Mouse (Mus musculus): ENCODE data around the gene 4930430F08Rik.

Gene 4930430F08Rik

DNA sequence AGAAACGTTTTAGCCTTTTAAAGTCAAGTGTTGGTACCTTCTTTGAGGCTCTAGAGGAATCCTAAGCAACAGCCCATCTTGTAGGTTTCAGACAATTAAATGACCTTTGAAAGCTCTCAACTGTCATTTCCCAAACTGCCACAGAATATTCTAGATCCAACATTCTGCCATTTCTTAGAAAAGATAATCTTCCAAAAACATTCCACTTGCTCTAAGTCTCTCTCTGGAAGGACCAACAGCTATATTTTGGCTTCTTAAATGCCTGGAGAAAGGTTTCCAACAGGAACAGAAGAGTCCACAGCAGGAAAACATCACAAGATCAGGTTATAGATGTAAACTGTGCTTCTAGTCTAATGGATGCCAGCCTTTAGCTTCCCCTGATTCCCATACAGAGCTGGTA lies at the start of gene 4930430F08Rik, which contains the start of gene 1700017N19Rik:
Gene 4930430F08Rik, minus strand, starts transcription at position 101 of the 400 bp plus-strand sequence.
Gene 1700017N19Rik, plus strand, starts transcription at position 162 of the 400 bp plus-strand sequence.
- no peak for TF ChIP-seq GATA4 (IDR thresholded peaks at IDR 0.05; ENCODE audit: insufficient replicate concordance, low read length)

DNA sequence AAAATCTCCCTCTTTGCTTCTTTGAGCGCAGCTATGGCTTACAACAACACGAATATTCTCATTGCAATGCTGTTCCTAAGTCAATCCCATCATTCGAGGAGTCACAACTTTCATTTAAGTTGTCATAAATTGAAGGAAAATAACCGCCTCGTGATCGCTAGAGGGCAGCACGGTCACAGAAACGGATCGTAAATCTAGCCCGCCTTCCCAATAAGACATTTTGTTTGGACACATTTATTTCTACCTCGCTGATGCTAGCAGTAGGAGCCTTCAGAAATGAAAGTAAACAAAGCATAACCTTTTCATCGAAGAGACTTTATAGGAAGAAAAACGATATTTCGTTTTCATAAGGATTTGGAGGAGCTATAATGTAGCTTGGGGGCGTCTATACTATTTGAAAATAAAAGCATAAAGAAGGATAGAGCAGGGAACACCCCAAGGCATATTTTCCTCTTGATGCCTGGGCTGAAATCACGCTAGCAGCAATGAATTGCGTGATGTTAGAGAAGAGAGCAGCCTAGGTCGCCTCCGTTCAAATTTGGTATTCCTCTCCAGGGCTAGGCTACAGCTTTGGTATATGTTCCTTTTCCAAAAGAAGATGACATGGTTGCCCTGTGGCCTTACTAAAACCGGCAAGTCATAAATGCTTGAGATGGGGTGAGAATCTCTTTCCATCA lies 39.7 kb upstream of the 4930430F08Rik start:
- no peak for TF ChIP-seq GATA4 (IDR thresholded peaks at IDR 0.05; ENCODE audit: insufficient replicate concordance, low read length)

GRCm38 (mm10) chr10:100622494-100622893 lies 32.3 kb upstream of the 4930430F08Rik start:
- TF ChIP-seq GATA4 (IDR thresholded peaks at IDR 0.05; ENCODE audit: insufficient replicate concordance, low read length) = no peak

DNA sequence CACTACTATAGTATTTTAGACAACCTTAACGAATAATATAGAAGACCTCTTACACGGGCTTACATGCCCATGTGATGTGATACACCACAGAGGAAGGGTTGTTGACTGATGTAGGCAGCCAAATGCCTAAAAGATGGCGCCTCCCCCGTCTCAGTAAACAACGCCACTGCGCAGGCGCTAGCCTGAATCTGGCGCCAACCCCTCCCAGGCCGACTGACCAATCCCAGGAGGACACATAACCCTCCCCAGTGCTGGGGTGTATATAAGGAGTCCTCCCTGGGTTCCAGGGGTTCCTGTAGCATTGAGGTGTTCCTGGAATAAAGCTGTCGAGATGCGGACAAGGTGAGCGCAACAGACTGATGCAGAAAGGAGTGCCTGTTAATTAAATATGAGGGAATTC lies 29.8 kb upstream of the 4930430F08Rik start:
- no peak for TF ChIP-seq GATA4 (IDR thresholded peaks at IDR 0.05; ENCODE audit: insufficient replicate concordance, low read length)

DNA sequence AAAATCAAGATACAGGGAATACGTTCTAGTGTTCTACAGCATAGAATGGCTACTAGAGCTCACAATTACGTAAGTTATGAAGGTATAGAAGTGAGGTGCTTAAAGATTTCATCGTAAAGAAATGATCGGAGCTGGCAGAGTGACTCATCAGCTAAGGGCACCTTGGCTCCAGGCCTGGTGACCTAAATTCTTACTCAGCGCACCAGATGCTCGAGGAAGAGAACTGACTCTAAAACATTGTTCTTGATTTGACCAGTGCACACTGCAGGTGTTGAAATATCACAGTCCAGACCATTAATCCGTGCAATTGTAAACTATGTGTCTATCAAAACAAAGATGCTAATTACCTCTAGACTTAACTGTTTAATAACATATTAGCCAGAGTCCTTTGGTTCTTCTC lies 29.3 kb upstream of the 4930430F08Rik start:
- no peak for TF ChIP-seq GATA4 (IDR thresholded peaks at IDR 0.05; ENCODE audit: insufficient replicate concordance, low read length)

DNA sequence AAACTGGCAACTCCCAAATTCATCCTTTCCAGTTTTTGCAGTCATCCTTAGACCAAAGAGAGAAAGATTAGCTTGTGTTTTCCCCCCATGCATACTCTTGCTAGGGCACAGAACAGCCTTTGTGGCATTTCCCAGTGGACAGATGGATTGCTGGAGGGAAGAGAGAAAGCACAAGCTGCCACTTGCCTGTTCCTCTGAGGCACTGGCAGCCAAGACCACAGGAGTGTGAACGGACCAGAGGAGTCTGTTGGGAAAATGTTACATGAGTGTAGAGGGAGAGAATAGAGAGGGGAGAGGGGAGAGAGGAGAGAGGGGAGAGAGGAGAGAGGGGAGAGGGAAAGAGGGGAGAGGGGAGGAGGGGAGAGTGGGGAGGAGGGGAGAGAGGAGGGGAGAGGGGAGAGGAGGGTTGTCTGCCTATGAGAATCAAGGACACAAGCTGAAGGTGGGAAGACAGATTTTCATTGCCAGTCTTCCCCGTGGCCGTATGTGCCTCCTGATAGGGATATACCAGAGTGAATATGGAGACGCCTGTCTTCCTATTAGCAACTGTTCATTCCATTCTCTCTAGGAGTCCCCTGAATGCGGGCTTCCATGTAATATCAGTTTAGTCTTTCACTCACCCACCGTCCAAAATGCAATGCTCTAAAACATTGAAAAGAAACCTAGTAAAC lies 27.1 kb upstream of the 4930430F08Rik start:
- no peak for TF ChIP-seq GATA4 (IDR thresholded peaks at IDR 0.05; ENCODE audit: insufficient replicate concordance, low read length)

DNA sequence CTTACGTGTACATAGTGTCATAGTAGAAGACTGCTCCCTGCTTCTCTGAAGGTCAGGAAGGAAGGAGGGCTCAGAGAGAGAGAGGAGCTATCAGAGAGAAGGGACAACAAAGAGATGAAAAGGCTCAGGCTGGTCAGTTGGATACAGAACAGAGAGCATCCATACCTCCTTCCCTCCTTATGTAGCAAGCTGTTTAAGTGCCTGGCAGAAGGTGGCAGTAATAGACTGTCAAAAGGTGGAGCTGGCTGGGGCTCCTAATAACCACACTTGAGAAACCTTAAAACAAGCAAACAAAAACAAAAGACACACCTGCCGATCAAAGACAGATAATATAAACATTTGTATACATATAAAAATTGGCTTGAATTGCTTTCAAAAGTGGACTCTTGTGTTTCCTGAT lies 14.0 kb upstream of the 4930430F08Rik start:
- no peak for TF ChIP-seq GATA4 (IDR thresholded peaks at IDR 0.05; ENCODE audit: insufficient replicate concordance, low read length)

GRCm38 (mm10) chr10:100603511-100603910 lies 13.3 kb upstream of the 4930430F08Rik start:
- no peak for TF ChIP-seq GATA4 (IDR thresholded peaks at IDR 0.05; ENCODE audit: insufficient replicate concordance, low read length)

DNA sequence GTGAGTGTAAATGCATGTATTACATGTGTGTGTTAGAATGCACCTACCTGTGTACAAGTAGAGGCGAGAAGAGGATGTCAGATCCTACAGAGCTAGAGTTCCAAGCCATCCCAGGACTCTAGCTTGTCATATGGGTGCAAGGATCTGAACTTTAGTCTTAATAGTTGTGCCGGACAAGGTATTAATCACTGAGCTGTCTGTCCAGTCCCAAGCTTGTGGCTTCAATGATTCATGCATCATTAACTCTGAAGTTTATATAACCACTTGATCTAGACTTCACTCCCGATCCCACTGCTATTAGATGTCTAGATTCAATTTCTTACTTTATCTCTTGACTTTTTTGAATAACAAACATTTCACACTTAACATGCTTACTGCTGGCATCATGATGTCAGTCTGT lies 8.1 kb upstream of the 4930430F08Rik start:
- no peak for TF ChIP-seq GATA4 (IDR thresholded peaks at IDR 0.05; ENCODE audit: insufficient replicate concordance, low read length)

DNA sequence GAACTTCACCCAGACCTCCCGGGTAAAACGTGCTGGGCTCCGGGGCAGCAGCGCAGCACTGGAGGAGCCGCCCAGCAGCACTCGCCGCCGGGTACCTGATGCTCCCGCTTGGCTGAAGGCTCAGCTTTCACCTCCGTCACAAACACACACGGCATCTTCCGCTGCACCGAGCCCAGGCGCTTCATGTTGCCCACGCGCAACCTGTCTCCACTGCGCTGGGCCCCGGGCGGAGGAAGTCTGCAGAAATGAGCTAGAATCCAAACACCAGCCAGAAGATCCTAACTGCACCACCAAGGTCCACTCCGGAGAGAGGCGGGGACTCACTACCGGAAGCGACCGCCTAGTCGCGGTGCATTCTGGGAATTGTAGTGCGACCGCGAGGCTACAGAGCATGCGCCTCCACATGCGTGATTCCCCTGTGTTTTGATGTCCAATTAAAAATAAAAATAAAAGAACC lies 1.3 kb downstream of the 4930430F08Rik start:
- TF ChIP-seq GATA4 (IDR thresholded peaks at IDR 0.05; ENCODE audit: insufficient replicate concordance, low read length) = no peak; the same call in 1 of the 2 replicates

GRCm38 (mm10) chr10:100588524-100588923 lies 1.7 kb downstream of the 4930430F08Rik start:
- TF ChIP-seq GATA4 (IDR thresholded peaks at IDR 0.05; ENCODE audit: insufficient replicate concordance, low read length) = no peak

DNA sequence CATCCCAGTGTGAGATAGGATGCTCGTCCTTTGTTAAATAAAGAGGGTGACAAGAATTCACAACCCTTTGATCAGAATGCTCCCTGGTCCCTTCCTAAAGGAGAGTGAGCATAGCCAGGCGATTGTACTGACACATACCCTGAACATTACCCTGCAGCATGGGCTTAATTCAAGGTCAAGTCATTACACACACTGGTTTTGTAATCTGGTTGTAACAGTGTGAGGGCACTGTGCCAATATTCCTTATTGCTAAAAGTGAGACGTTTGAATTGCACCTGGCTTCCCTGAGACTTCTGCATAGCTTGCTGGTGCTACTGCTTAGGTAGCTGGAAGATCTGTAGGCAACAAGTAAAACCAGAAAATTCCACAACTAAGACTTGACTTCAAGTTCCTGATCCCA lies 6.0 kb downstream of the 4930430F08Rik start:
- no peak for TF ChIP-seq GATA4 (IDR thresholded peaks at IDR 0.05; ENCODE audit: insufficient replicate concordance, low read length)

GRCm38 (mm10) chr10:100575294-100575693 lies 14.9 kb downstream of the 4930430F08Rik start:
- no peak for TF ChIP-seq GATA4 (IDR thresholded peaks at IDR 0.05; ENCODE audit: insufficient replicate concordance, low read length)

DNA sequence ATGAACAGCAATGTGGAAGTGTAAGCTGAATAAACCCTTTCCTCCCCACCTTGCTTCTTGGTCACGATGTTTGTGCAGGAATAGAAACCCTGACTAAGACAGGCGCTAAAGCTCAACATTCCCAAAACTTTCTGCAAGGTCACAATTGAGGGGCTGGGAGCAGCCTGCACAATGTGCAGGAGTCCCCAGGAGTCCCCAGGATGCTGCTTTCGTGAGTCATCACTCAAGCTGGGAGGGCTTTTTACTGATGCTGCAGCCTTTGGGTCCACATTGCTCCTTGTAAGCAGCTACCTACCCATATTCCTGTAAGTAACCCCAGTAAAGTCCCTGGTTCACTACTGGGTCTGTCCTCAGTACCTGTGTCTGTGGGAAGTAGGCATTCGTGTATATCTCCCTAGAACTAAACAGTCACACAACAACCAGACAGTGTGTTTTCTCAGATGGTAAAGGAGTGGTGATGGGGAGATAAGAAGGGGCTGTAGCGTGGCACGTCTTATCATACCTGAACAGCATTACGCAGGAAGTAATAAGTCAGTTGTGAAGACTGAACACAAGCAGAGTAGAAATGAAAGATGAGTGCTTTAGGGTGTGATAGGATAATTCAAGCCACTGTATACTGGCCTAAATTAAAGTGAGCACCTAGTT lies 15.6 kb downstream of the 4930430F08Rik start:
- no peak for TF ChIP-seq GATA4 (IDR thresholded peaks at IDR 0.05; ENCODE audit: insufficient replicate concordance, low read length)

DNA sequence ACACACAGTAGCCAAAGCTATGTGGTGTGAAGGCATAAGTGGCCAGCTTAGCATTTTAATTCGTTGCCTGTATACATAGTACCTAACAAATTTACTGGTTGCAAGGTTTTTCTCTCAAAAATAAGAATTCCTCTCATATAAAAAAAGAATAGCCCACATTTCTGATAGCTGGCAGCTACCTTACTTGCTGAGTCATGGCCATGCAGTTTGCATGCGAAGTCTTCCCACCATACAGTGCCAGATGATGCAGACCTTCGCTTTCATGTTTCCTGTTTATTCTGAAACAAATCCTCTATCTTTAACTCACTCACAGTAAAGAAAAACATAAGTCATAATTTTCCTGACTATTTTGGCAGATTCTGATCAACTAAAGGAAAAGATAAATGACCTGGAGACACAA lies 18.5 kb downstream of the 4930430F08Rik start:
- TF ChIP-seq GATA4 (IDR thresholded peaks at IDR 0.05; ENCODE audit: insufficient replicate concordance, low read length) = no peak

- no peak for TF ChIP-seq GATA4 (IDR thresholded peaks at IDR 0.05; ENCODE audit: insufficient replicate concordance, low read length)
Measured at GRCm38 (mm10) chr10:100564112-100564511, 26.1 kb downstream of the 4930430F08Rik start.

All from liver, adult (tissue).